Mouse (Mus musculus) NIH3T3 (cell line): ENCODE results near the gene Tmem179.
A peak's percentile ranks its signal among the peaks of the same experiment; 100 is the strongest.

Source experiments
- DNase-seq: peaks from one replicate; pipeline ENCODE4 v3.0.0-alpha.2; 2012; ENCODE audit warnings: low read depth

Tmem179 gene

DNA sequence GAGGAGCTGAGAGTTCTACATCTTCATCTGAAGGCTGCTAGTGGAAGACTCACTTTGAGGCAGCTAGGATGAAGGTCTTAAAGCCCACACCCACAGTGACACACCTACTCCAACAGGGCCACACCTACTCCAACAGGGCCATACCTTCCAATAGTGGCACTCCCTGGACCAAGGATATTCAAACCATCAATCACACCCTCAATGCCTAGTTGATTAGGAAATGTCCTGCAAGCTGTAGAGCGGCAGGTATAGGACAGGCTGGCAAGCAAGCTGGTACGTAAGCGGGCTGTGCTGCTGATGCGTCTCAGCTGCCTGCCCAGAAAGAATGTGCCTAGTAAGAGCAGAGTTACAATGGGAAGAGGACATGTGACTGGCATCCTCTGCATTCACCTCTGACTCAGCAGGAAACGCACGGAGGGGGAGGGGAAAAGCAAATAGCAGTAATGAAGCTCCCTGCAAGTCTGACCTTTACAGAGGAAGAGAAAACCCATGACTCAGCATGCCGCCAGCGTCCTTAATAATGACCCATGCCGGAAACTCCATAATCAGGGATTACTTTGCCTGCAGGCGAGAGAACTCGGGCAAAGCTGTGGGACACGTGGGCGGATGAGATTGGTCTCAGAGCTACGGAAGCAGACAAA is at the start of gene Tmem179:
Gene Tmem179 (minus strand): TSS at position 51 of the 641 bp plus-strand sequence.
- DNase-seq, result peak; percentile 92

- DNase-seq, result no peak
Measured at GRCm38 (mm10) chr12:112563011-112563410, 46.5 kb upstream of the Tmem179 start.

GRCm38 (mm10) chr12:112562462-112562861 is 45.9 kb upstream of the Tmem179 start:
- DNase-seq, result peak; percentile 39

GRCm38 (mm10) chr12:112561163-112561562 is 44.6 kb upstream of the Tmem179 start:
- no peak for DNase-seq

- DNase-seq, result peak; percentile 67
Measured at GRCm38 (mm10) chr12:112560176-112560797, 43.7 kb upstream of the Tmem179 start.

DNA sequence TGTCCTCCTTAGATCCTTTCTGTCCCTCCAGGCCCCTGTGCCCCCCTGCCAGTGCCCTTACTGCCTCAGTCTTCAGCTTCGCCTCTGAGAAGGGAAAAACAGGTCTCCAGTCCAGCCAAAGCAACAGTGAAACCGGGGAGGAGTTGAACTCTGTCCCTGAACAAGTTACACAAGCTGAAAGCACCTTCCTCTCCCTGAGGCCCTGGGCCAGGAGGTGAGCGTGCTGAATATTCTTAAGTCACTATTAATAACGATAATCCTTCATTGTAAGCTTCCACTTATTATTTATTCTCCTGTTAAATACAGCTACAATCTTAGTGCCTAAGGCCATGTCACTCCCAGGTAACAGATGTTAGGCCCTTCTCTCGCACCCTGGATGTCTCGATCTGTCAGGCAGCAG is 43.1 kb upstream of the Tmem179 start:
- DNase-seq, result no peak

- no peak for DNase-seq
Measured at GRCm38 (mm10) chr12:112559231-112559630, 42.7 kb upstream of the Tmem179 start.

DNA sequence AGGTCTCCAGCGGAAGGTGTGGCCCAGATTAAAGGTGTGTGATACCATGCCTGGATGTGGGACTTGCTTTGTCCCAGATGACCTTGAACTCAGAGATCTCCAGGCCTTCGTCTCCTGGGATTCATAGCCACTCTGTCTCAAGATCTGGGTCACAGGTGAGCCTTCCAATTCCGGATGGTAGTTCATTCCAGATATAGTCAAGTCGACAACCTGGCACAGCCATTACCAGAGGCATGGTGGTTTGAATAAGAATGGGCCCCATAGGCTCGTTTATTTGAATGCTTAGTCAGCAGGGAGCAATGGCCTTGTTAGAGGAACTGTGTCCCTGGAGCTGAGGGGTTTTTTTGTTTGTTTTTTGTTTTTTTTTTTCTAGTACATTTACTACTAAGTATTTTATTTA is 40.7 kb upstream of the Tmem179 start:
- DNase-seq, result no peak

DNA sequence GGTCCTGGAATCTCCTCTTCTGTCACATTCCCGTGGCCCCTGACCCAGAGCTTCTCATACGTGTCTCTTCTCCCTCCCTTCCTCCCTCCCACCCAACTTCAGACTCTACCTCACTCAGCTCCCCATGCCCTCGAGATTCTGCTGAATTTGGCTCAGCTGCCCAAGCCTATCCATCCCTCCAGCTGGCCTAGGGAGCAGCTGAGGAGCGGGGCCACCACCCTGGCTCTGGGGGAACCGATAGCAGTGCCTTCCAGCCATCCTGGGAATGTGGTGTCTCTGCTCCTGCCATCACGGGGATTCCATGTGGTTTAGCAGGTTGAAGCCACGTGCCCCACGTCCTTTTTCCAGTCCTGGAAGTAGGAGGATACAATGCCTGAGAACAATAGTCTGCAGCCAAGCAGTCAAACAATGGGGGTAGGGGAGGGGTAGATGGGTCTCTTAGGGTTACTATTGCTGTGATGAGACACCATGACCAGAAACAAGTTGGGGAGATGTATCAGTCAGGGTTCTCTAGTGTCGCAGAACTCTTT is 40.0 kb upstream of the Tmem179 start:
- no peak for DNase-seq

GRCm38 (mm10) chr12:112554900-112555299 is 38.4 kb upstream of the Tmem179 start:
- no peak for DNase-seq

DNA sequence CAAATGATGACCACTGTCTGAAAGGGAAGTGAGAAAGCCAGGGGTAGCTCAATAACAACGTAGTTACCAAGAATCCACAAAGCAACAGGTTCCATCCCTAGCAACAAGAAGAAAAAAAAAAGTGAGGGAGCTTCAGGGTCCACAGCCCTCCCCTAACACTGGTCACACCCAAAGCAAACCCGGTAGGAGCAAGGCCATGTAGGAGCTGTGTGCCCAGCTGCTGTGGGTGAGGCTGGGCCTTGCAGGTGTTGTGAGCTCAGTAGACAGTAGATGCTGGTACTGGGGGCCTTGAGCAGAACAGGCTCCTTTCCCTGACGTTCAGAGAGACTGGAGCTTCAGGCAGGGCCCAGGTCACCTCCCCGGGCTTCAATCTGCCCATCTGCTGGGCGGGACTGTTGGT is 36.0 kb upstream of the Tmem179 start:
- no peak for DNase-seq

DNA sequence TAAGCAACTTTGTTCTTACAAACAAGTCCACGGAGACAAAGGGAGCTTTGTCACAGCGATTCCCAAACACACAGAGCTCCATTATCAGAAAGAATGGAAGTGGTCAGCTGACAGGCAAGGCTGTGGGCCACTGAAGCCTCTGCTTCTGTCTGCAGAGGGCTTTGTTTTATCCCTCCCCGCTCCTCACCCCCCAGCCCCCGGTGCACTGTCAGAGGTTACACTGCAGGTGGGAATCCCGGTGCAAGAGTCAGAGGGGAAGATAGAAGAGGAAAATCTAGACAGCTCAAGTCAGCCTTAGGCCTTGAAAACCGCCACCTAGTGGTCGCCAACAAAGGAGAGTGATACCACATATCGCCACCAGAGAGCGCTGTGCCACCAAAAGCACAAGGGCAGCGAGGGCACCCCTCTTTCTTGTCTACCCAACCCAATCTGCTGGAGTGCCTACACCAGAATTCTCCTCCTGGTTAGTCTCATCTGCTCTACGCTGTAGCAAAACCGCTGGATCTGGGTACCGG is 35.4 kb upstream of the Tmem179 start:
- DNase-seq, result peak; percentile 96

DNA sequence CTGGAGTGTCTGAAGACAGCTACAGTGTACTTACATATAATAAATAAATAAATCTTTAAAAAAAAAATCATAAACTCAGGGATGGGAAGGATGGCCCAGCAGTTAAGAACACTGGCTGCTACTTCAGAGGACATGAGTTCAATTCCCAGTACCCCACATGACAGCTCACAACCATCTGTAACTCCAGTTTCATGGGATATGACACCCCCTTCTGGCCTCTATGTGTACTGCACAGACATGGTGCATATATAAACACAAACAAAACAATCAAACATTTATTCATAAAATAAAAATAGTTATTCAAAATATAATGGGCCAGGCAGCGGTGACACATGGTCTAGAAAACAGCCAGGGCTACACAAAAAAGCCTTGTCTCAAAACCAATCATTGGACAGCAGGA is 32.7 kb upstream of the Tmem179 start:
- no peak for DNase-seq

- no peak for DNase-seq
Measured at GRCm38 (mm10) chr12:112546110-112546509, 29.6 kb upstream of the Tmem179 start.

DNA sequence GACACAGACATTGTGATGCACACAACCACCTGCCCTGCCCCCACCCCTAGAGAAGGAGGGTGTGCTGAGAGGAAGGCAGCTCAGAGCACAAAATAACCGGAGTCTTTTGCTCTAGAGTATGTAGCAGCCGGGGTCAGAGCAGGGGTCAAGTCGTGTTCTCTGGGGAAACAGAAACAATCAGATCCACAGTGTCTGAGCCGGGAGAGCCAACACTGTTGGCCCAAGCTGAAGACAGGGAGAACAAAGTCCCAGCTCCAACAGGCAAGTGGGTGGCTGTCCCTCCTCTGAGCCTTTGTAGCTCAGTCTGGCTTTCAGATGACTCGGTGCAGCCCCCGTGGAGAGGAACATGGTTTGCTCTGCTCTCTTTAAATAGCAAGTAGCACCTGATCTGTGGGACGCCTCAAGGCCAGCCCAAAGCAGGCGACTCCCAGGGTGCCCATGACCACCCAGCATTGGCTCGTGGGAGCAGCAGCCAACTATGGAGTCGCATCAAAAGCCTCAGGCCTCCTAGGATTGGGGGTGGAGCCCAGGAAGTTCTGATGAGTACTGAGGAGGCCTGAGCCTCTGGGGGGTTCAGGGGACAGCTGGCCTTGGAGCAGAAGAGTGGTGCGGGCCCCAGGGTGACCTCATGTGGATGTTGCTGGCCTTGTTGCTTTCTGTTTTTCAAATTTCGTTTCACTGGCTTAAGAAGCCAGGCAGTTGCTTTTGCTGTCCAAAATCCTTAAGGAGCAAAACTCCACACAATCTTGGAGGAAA is 28.6 kb upstream of the Tmem179 start:
- DNase-seq, result no peak

DNA sequence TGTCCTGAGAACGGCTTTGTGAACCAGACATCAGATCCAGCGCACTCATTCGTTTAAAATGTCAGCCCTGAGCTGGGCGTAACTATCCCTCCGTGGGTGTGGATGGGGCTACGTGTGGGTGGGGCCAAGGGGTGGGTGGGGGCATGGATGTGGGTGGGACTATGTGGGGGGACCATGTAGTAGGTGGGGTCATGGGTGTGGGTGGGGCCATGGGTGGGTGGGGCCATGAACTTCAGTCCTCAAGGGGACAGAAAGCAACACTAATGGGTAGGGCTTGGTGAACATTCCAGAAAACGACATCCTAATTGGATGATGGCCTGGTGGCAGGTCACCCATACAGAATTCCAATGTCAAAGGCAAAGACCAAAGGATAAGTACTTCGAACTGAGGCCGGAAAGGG is 27.4 kb upstream of the Tmem179 start:
- DNase-seq, result no peak

- peak; percentile 97 for DNase-seq
Measured at GRCm38 (mm10) chr12:112542920-112543300, 26.4 kb upstream of the Tmem179 start.

GRCm38 (mm10) chr12:112542257-112542919 is 25.8 kb upstream of the Tmem179 start:
- no peak for DNase-seq

DNA sequence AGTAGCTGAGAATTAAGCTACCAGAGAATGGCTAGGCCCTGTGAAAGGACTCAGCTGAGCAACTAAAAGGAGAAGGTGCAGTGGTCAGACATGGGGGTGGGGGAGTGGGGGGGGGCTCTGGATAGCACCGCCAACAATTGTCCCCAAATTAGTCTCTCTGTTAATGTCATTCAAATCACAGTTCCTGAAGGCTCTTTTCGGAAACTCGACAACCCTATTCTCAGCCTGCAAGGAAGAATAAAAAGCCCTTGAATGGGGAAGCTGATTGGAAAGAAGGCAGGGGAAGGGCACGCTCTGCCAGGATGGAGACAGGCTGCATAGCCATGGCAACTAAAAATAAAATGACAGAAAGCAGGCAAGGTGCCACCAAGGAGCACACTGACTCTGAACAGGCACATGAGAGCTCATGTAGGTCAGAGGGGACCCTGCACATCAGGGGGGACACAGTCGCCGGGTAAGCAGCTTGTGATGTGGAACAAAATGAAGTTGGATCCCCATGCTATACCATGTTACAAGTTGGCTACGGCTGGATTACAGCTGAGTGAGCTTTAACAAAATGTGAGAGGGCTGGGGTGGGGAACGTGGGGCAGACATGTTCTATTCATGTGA is 25.0 kb upstream of the Tmem179 start:
- DNase-seq, result no peak

- no peak for DNase-seq
Measured at GRCm38 (mm10) chr12:112540321-112540720, 23.8 kb upstream of the Tmem179 start.

DNA sequence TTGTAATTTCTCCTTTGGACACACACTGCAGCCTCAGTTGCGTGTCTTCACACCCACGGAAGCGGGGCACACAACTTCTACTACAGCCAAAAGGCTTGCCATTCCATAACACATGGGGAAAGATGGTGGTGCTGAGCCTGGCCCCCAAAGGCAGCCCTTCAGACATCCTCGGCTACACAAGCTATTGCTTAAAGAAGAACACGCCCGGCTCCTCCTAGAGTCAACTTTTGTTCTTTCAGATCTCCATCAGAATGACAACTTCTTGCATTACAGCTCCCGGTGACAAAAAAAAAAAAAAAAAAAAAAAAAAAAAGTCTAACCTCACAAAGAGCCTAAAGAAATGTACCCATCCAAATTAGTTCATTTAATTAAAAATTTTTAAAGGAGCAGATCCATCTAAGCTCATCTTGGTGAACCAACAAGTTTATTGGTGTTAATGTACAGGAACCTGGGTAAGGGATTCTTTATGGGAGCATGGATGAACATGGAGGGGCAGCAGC is 23.0 kb upstream of the Tmem179 start:
- no peak for DNase-seq

DNA sequence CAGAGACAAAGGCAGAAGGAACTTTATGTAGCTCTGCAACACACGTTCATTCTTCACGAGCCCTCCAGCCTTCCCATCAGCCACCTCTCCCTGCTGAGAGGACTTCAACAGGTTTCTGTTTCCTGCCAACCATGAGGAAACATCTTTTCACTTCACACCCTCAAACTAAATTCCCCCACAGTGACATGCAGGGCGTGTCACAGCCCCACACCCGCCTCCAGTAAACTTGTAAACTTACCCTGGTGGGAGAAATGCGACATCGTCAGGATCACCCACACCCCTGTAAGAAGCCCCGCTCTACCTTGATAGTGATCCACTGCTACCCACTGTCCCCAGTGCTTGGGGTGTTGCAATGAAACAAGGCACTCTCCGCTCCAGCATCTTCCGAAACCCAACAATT is 21.8 kb upstream of the Tmem179 start:
- no peak for DNase-seq
